Mouse (Mus musculus): ENCODE measurements at regions not wholly inside any gene's neighbourhood (a gene's known extent, or its start where the extent isn't known, plus 50 kb on each side); places are given as distances from the start of the nearest gene placed in this dataset.
A peak's percentile ranks its signal among the peaks of the same experiment; 100 is the strongest.

- no peak for DNase-seq
These were observed 1873.5 kb downstream of the Pcdh9 start for GRCm38 (mm10) chr14:92016991-92017390.

GRCm38 (mm10) chr14:91991290-91991689 is 1899.2 kb downstream of the Pcdh9 start:
- peak; percentile 7 for DNase-seq
